Mouse (Mus musculus) intestine, embryonic 16.5 days (tissue): ENCODE data around the gene Acer3. TPM values are rescaled to one million over a fixed set of nuclear protein-coding genes. Genes with fewer than 3 reads are reported as not detected.
"Not testable (repeated sequence)": the region's sequence is repeated elsewhere in the genome, so short reads cannot be mapped to it uniquely, and the experiment has no call there.

ENCODE experiments used
- ATAC-seq: fragments of 200-750 bp; cut with Nextera tagmentation; 2 replicates; pipeline ENCODE4 v1.8.0; 2017; ENCODE audit warnings: moderate TSS enrichment, moderate library complexity
- H3K27ac ChIP-seq: fragments of 300-500 bp; sonication (generic); 2 replicates; pipeline ENCODE4 v1.5.1; 2014; ENCODE audit warnings: mild to moderate bottlenecking, low read length
- H3K27me3 ChIP-seq: fragments of 300-500 bp; sonication (generic); replicated peaks from 2 replicates; pipeline ENCODE4 v1.6.1; 2014; ENCODE audit warnings: low read length, control low read depth, mixed read lengths; ENCODE audit not compliant: control insufficient read depth, insufficient read depth
- H3K36me3 ChIP-seq: fragments of 300-500 bp; sonication (generic); 2 replicates; pipeline ENCODE4 v1.6.1; 2014; ENCODE audit warnings: low read length, control low read depth; ENCODE audit not compliant: control insufficient read depth, insufficient read depth
- H3K4me1 ChIP-seq: fragments of 300-500 bp; sonication (generic); 2 replicates; pipeline ENCODE4 v1.6.1; 2014; ENCODE audit warnings: low read length, control low read depth, mixed read lengths; ENCODE audit not compliant: control insufficient read depth, insufficient read depth
- H3K4me2 ChIP-seq: fragments of 300-500 bp; sonication (generic); 2 replicates; pipeline ENCODE4 v1.6.1; 2014; ENCODE audit warnings: low read depth, low read length, control low read depth
- H3K4me3 ChIP-seq: fragments of 300-500 bp; sonication (generic); 2 replicates; pipeline ENCODE4 v1.5.1; 2014; ENCODE audit warnings: mild to moderate bottlenecking, low read length
- H3K9ac ChIP-seq: fragments of 300-500 bp; sonication (generic); 2 replicates; pipeline ENCODE4 v1.6.1; 2014; ENCODE audit warnings: low read depth, low read length
- H3K9me3 ChIP-seq: fragments of 300-500 bp; sonication (generic); 2 replicates; pipeline ENCODE4 v1.6.1; 2016; ENCODE audit warnings: low read length, control low read depth; ENCODE audit not compliant: control insufficient read depth
- WGBS: fragments of 180-500 bp; shearing (Covaris S2); extraction: QIAGEN DNeasy Blood & Tissue Kit; methylation state at CpG from one replicate; pipeline ENCODE4 v1.1.7; 2014; 5-methylcytosine and 5-hydroxymethylcytosine counted together
- polyA plus RNA-seq: library from polyadenylated mRNA; unstranded; fragments of >200 nt; fragmentation: Nextera tagmentation; extraction: Ambion mirVana; gene quantifications from 2 replicates; pipeline ENCODE4 v1.2.1, GENCODE M21; 2015

Gene Acer3
- polyA plus RNA-seq, 1 experiment from 2014 or later: 20.5 TPM

GRCm38 (mm10) chr7:98194026-98194792 lies 126.8 kb downstream of the Acer3 start:
- no peak overlapping the region for H3K27ac ChIP-seq
- H3K36me3 ChIP-seq: no peaks in the 10 kb centered on the region
- H3K27me3 ChIP-seq: peaks cover 28% of the 10 kb centered on the region
- peaks cover 24% of the 10 kb centered on the region for H3K4me1 ChIP-seq
- WGBS: 1% methylated on average over 61 of the region's 61 CpGs
- peak; percentile 51 for ATAC-seq
- no peaks in the 10 kb centered on the region for H3K9me3 ChIP-seq
- peak overlapping the region; percentile 11; the same call in 1 of the 2 replicates for H3K9ac ChIP-seq
- H3K4me3 ChIP-seq: peak overlapping the region; percentile 46
- H3K4me2 ChIP-seq: peak overlapping the region; percentile 71

GRCm38 (mm10) chr7:98193515-98194025 lies 127.4 kb downstream of the Acer3 start:
- Histone ChIP-seq H3K36me3 (no peaks in the 10 kb centered on the region), H3K9ac (peak overlapping the region; percentile 11; the same call in 1 of the 2 replicates), H3K4me3 (peak overlapping the region; percentile 46), H3K4me1 (peaks cover 24% of the 10 kb centered on the region), H3K27ac (no peak overlapping the region), H3K4me2 (peak overlapping the region; percentile 71), H3K27me3 (peaks cover 28% of the 10 kb centered on the region), H3K9me3 (no peaks in the 10 kb centered on the region)
- 5% methylated on average over 36 of the region's 36 CpGs for WGBS
- ATAC-seq: peak; percentile 55

- no peaks in the 10 kb centered on the region for H3K36me3 ChIP-seq
- 61% methylated on average over 17 of the region's 17 CpGs for WGBS
Measured at GRCm38 (mm10) chr7:98191571-98192250, 129.3 kb downstream of the Acer3 start.

GRCm38 (mm10) chr7:98190578-98190977 lies 130.4 kb downstream of the Acer3 start:
- Histone ChIP-seq H3K27ac (no peak overlapping the region), H3K36me3 (no peaks in the 10 kb centered on the region), H3K4me3 (no peak overlapping the region), H3K9ac (no peak overlapping the region), H3K4me1 (peaks cover 20% of the 10 kb centered on the region), H3K4me2 (no peak overlapping the region), H3K9me3 (no peaks in the 10 kb centered on the region), H3K27me3 (peaks cover 28% of the 10 kb centered on the region)
- no peak for ATAC-seq
- 98% methylated on average over 1 of the region's 1 CpGs for WGBS

More at GRCm38 (mm10) chr7:98191571-98192250, 129.3 kb downstream of the Acer3 start:
- Histone ChIP-seq H3K4me2 (no peak overlapping the region), H3K9me3 (no peaks in the 10 kb centered on the region), H3K4me3 (no peak overlapping the region), H3K4me1 (peaks cover 24% of the 10 kb centered on the region), H3K9ac (no peak overlapping the region), H3K27me3 (peaks cover 28% of the 10 kb centered on the region), H3K27ac (no peak overlapping the region)
- ATAC-seq: no peak

DNA sequence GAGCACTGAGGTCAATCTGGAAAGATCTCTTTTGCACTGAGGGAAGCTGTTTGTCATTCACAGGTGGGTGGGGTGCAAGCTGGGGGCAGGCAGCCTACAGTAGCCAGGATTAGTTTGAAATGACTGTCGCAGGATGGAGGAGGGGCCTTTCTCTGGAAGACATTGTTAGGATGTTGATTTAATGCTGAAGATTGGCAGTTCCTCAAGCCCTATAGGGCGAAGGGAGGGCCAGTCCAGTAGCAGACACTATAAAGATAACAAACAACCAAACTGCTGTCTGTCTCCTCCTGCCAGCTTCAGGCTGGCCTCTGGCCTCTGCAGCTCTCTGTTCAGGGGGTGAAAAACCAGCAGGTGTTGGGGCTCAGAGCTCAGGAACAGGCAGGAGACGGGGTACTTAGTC lies 131.3 kb downstream of the Acer3 start:
- H3K27me3 ChIP-seq: peaks cover 28% of the 10 kb centered on the region
- H3K4me1 ChIP-seq: peaks cover 17% of the 10 kb centered on the region
- no peak overlapping the region for H3K4me3 ChIP-seq
- H3K9me3 ChIP-seq: no peaks in the 10 kb centered on the region
- ATAC-seq: no peak
- no peak overlapping the region for H3K27ac ChIP-seq
- no peaks in the 10 kb centered on the region for H3K36me3 ChIP-seq
- 34% methylated on average over 3 of the region's 3 CpGs for WGBS
- H3K4me2 ChIP-seq: no peak overlapping the region
- H3K9ac ChIP-seq: no peak overlapping the region

DNA sequence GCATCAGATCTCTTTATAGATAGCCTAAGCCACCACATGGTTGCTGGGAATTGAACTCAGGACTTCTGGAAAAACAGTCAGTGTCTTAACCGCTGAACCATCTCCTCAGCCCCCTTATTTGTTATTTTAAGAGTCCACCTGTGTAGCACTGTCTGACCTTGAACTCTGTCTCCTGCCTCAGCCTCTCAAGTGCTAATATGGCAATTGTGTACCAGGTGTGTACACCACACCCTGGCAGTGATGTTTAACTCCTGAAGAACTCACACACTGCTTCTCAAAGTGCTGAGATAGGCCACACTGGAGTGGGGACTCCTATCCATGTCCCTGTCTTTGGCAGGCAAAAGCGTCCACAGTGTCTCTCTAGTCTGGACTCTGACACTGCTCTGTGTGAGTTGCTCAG lies 132.3 kb downstream of the Acer3 start:
- Histone ChIP-seq H3K36me3 (no peaks in the 10 kb centered on the region), H3K27me3 (peaks cover 19% of the 10 kb centered on the region), H3K9ac (no peak overlapping the region), H3K27ac (no peak overlapping the region), H3K4me2 (no peak overlapping the region), H3K9me3 (no peaks in the 10 kb centered on the region), H3K4me3 (no peak overlapping the region), H3K4me1 (peaks cover 6% of the 10 kb centered on the region)
- ATAC-seq: no peak
- 88% methylated on average over 2 of the region's 2 CpGs for WGBS

DNA sequence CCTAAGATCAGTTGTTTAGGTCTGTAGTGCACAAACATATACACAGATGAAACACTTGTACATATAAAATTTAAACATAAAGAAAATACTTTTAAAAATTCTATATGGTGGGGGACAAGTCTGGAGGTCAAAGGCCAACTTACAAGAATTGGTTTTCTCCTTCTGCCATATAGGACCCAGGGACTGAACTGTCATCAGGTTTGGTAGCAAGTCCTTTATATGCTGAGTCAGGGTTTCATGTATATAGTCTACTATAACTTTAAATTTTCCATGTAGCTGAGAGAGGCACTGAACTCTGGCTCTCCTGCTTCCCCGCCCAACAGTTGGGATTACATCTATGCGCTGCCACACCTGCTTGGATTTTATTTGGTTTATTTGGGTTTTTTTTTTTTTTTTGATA lies 132.8 kb downstream of the Acer3 start:
- Histone ChIP-seq H3K4me1 (peaks cover 2% of the 10 kb centered on the region), H3K27ac (no peak overlapping the region), H3K27me3 (peaks cover 15% of the 10 kb centered on the region), H3K9ac (no peak overlapping the region), H3K9me3 (no peaks in the 10 kb centered on the region), H3K36me3 (no peaks in the 10 kb centered on the region), H3K4me3 (no peak overlapping the region), H3K4me2 (no peak overlapping the region)
- WGBS: 97% methylated on average over 2 of the region's 2 CpGs
- ATAC-seq: no peak

DNA sequence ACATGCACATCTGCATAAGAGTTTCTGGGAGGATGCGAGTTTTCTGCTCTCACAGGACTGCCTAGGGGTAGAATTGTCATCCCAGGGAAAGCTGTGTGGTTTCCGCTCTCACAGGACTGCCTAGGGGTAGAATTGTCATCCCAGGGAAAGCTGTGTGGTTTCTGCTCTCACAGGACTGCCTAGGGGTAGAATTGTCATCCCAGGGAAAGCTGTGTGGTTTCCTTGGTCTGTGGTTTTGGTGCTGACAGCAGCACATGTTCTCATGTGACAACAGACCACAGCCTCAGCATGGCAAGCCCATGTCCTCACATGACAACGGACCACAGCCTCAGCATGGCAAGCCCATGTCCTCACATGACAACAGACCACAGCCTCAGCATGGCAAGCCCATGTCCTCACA lies 133.7 kb downstream of the Acer3 start:
- not testable (repeated sequence) for H3K36me3 ChIP-seq, H3K9me3 ChIP-seq, H3K4me2 ChIP-seq, H3K27ac ChIP-seq, H3K9ac ChIP-seq, H3K4me3 ChIP-seq, H3K27me3 ChIP-seq, ATAC-seq, H3K4me1 ChIP-seq
- 81% methylated on average over 3 of the region's 3 CpGs for WGBS

- WGBS: 72% methylated on average over 8 of the region's 8 CpGs
- no peak for ATAC-seq
- no peaks in the 10 kb centered on the region; the same call in 1 of the 2 replicates for H3K4me1 ChIP-seq
- H3K36me3 ChIP-seq: no peaks in the 10 kb centered on the region
- no peaks in the 10 kb centered on the region; the same call in 1 of the 2 replicates for H3K27me3 ChIP-seq
- no peak overlapping the region for H3K4me2 ChIP-seq
- H3K9me3 ChIP-seq: no peaks in the 10 kb centered on the region
- H3K27ac ChIP-seq: no peak overlapping the region
- H3K4me3 ChIP-seq: no peak overlapping the region
- H3K9ac ChIP-seq: no peak overlapping the region
Measured at GRCm38 (mm10) chr7:98186637-98187036, 134.4 kb downstream of the Acer3 start.
